Mouse (Mus musculus) embryonic facial prominence, embryonic 13.5 days (tissue): ENCODE measurements around the gene Lhfpl3. TPM values are rescaled to one million over a fixed set of nuclear protein-coding genes. Genes with fewer than 3 reads are reported as not detected.

Experiments used
- ATAC-seq: fragments of 200-750 bp; cut with Nextera tagmentation; 2 replicates; pipeline ENCODE4 v1.8.0; 2017; ENCODE audit warnings: low read depth; ENCODE audit not compliant: insufficient number of reproducible peaks, insufficient read depth, low FRiP score, low TSS enrichment
- H3K27ac ChIP-seq: fragments of 300-500 bp; sonication (generic); 2 replicates; pipeline ENCODE4 v1.5.1; 2015; ENCODE audit warnings: moderate library complexity, mild to moderate bottlenecking, inconsistent platforms
- H3K27me3 ChIP-seq: fragments of 300-500 bp; sonication (generic); 2 replicates; pipeline ENCODE4 v1.6.1; 2015; ENCODE audit warnings: mild to moderate bottlenecking, inconsistent platforms
- H3K36me3 ChIP-seq: fragments of 300-500 bp; sonication (generic); 2 replicates; pipeline ENCODE4 v1.6.1; 2015; ENCODE audit warnings: mild to moderate bottlenecking, inconsistent platforms
- H3K4me1 ChIP-seq: fragments of 300-500 bp; sonication (generic); 2 replicates; pipeline ENCODE4 v1.6.1; 2015; ENCODE audit warnings: inconsistent platforms
- H3K4me2 ChIP-seq: fragments of 300-500 bp; sonication (generic); 2 replicates; pipeline ENCODE4 v1.6.1; 2015; ENCODE audit warnings: moderate library complexity, mild to moderate bottlenecking, inconsistent platforms
- H3K4me3 ChIP-seq: fragments of 300-500 bp; sonication (generic); 2 replicates; pipeline ENCODE4 v1.5.1; 2015; ENCODE audit warnings: mild to moderate bottlenecking, inconsistent platforms
- H3K9ac ChIP-seq: fragments of 300-500 bp; sonication (generic); 2 replicates; pipeline ENCODE4 v1.6.1; 2015; ENCODE audit warnings: mild to moderate bottlenecking, inconsistent platforms
- H3K9me3 ChIP-seq: fragments of 300-500 bp; sonication (generic); 2 replicates; pipeline ENCODE4 v1.6.1; 2016; ENCODE audit warnings: inconsistent platforms
- WGBS: fragments of 180-500 bp; shearing (Covaris S2); methylation state at CpG from one replicate; pipeline ENCODE4 v1.1.7; 2015; ENCODE audit warnings: mixed read lengths; 5-methylcytosine and 5-hydroxymethylcytosine counted together
- polyA plus RNA-seq: library from polyadenylated mRNA; unstranded; fragments of >200 nt; fragmentation: Nextera tagmentation; extraction: Ambion mirVana; gene quantifications from 2 replicates; pipeline ENCODE4 v1.2.1, GENCODE M21; 2015

Lhfpl3 gene
- polyA plus RNA-seq, 1 experiment from 2014 or later = 0.87 TPM

GRCm38 (mm10) chr5:23154439-23154838 lies 408.6 kb downstream of the Lhfpl3 start:
- no peaks in the 10 kb centered on the region for H3K27me3 ChIP-seq
- H3K4me3 ChIP-seq = no peak overlapping the region
- H3K4me2 ChIP-seq = no peak overlapping the region
- WGBS = 80% methylated on average over 1 of the region's 1 CpGs
- H3K36me3 ChIP-seq = no peaks in the 10 kb centered on the region
- H3K4me1 ChIP-seq = no peaks in the 10 kb centered on the region
- H3K9me3 ChIP-seq = no peaks in the 10 kb centered on the region
- no peak for ATAC-seq
- H3K27ac ChIP-seq = no peak overlapping the region
- H3K9ac ChIP-seq = no peak overlapping the region

- Histone ChIP-seq H3K9ac (no peak overlapping the region), H3K4me3 (no peak overlapping the region), H3K27me3 (no peaks in the 10 kb centered on the region), H3K27ac (no peak overlapping the region), H3K9me3 (no peaks in the 10 kb centered on the region), H3K4me2 (no peak overlapping the region), H3K36me3 (no peaks in the 10 kb centered on the region), H3K4me1 (0 out of 2 replicates have a peak, but pooled peaks cover 5% of the 10 kb centered on the region)
- no peak for ATAC-seq
- 18% methylated on average over 6 of the region's 6 CpGs for WGBS
These were observed 420.1 kb downstream of the Lhfpl3 start for GRCm38 (mm10) chr5:23165947-23166350.

- H3K4me2 ChIP-seq = no peak overlapping the region
- H3K4me1 ChIP-seq = 0 out of 2 replicates have a peak, but pooled peaks cover 5% of the 10 kb centered on the region
- no peak for ATAC-seq
- no peaks in the 10 kb centered on the region for H3K36me3 ChIP-seq
- H3K9ac ChIP-seq = no peak overlapping the region
- H3K9me3 ChIP-seq = no peaks in the 10 kb centered on the region
- no peak overlapping the region for H3K27ac ChIP-seq
- 82% methylated on average over 1 of the region's 1 CpGs for WGBS
- H3K27me3 ChIP-seq = no peaks in the 10 kb centered on the region
- H3K4me3 ChIP-seq = no peak overlapping the region
These were observed 420.8 kb downstream of the Lhfpl3 start for GRCm38 (mm10) chr5:23166658-23167057.

- H3K4me1 ChIP-seq = no peaks in the 10 kb centered on the region
- no peaks in the 10 kb centered on the region for H3K9me3 ChIP-seq
- 85% methylated on average over 6 of the region's 6 CpGs for WGBS
- H3K27ac ChIP-seq = no peak overlapping the region
- no peak for ATAC-seq
- no peaks in the 10 kb centered on the region for H3K27me3 ChIP-seq
- H3K9ac ChIP-seq = no peak overlapping the region
- no peaks in the 10 kb centered on the region for H3K36me3 ChIP-seq
- H3K4me2 ChIP-seq = no peak overlapping the region
- H3K4me3 ChIP-seq = no peak overlapping the region
These were observed 443.8 kb downstream of the Lhfpl3 start for GRCm38 (mm10) chr5:23189633-23190032.

- Histone ChIP-seq H3K27me3 (no peaks in the 10 kb centered on the region), H3K4me3 (no peak overlapping the region), H3K4me1 (no peaks in the 10 kb centered on the region), H3K9me3 (no peaks in the 10 kb centered on the region), H3K4me2 (no peak overlapping the region), H3K9ac (no peak overlapping the region), H3K27ac (no peak overlapping the region), H3K36me3 (no peaks in the 10 kb centered on the region)
- 65% methylated on average over 4 of the region's 4 CpGs for WGBS
- ATAC-seq = no peak
These were observed 451.0 kb downstream of the Lhfpl3 start for GRCm38 (mm10) chr5:23196879-23197278.

- Histone ChIP-seq H3K27ac (no peak overlapping the region), H3K4me3 (no peak overlapping the region), H3K4me1 (no peaks in the 10 kb centered on the region), H3K36me3 (no peaks in the 10 kb centered on the region), H3K27me3 (no peaks in the 10 kb centered on the region), H3K4me2 (no peak overlapping the region), H3K9me3 (no peaks in the 10 kb centered on the region), H3K9ac (no peak overlapping the region)
- no peak for ATAC-seq
- WGBS = 63% methylated on average over 5 of the region's 5 CpGs
These were observed 467.2 kb downstream of the Lhfpl3 start for GRCm38 (mm10) chr5:23213086-23213485.

GRCm38 (mm10) chr5:23214646-23215045 lies 468.8 kb downstream of the Lhfpl3 start:
- Histone ChIP-seq H3K9me3 (no peaks in the 10 kb centered on the region), H3K27ac (no peak overlapping the region), H3K27me3 (no peaks in the 10 kb centered on the region), H3K4me1 (no peaks in the 10 kb centered on the region), H3K4me3 (no peak overlapping the region), H3K9ac (no peak overlapping the region), H3K4me2 (no peak overlapping the region), H3K36me3 (no peaks in the 10 kb centered on the region)
- no peak for ATAC-seq
- WGBS = 80% methylated on average over 3 of the region's 3 CpGs

GRCm38 (mm10) chr5:23219655-23220054 lies 473.8 kb downstream of the Lhfpl3 start:
- Histone ChIP-seq H3K27ac (no peak overlapping the region), H3K4me3 (no peak overlapping the region), H3K4me1 (peaks cover 13% of the 10 kb centered on the region; the same call in 1 of the 2 replicates), H3K36me3 (no peaks in the 10 kb centered on the region), H3K9me3 (no peaks in the 10 kb centered on the region), H3K4me2 (no peak overlapping the region), H3K9ac (no peak overlapping the region), H3K27me3 (no peaks in the 10 kb centered on the region)
- 81% methylated on average over 1 of the region's 1 CpGs for WGBS
- ATAC-seq = no peak

GRCm38 (mm10) chr5:23224759-23225536 lies 479.1 kb downstream of the Lhfpl3 start:
- Histone ChIP-seq H3K4me1 (peaks cover 20% of the 10 kb centered on the region; the same call in 1 of the 2 replicates), H3K36me3 (no peaks in the 10 kb centered on the region), H3K9me3 (no peaks in the 10 kb centered on the region), H3K27ac (peak overlapping the region; percentile 2; the same call in 1 of the 2 replicates), H3K27me3 (no peaks in the 10 kb centered on the region; the same call in 1 of the 2 replicates), H3K9ac (peak overlapping the region; percentile 54; the same call in 1 of the 2 replicates), H3K4me2 (peak overlapping the region; percentile 61), H3K4me3 (peak overlapping the region; percentile 35)
- ATAC-seq = peak; percentile 52; the same call in 1 of the 2 replicates
- 15% methylated on average over 14 of the region's 14 CpGs for WGBS

GRCm38 (mm10) chr5:23225621-23226020 lies 479.8 kb downstream of the Lhfpl3 start:
- Histone ChIP-seq H3K4me2 (peak overlapping the region; percentile 61; the same call in 1 of the 2 replicates), H3K27me3 (no peaks in the 10 kb centered on the region; the same call in 1 of the 2 replicates), H3K4me1 (peaks cover 20% of the 10 kb centered on the region; the same call in 1 of the 2 replicates), H3K36me3 (no peaks in the 10 kb centered on the region), H3K4me3 (no peak overlapping the region; the same call in 1 of the 2 replicates), H3K27ac (peak overlapping the region; percentile 60; the same call in 1 of the 2 replicates), H3K9ac (no peak overlapping the region), H3K9me3 (no peaks in the 10 kb centered on the region)
- ATAC-seq = no peak
- 26% methylated on average over 8 of the region's 8 CpGs for WGBS

- Histone ChIP-seq H3K9ac (no peak overlapping the region), H3K9me3 (no peaks in the 10 kb centered on the region), H3K27me3 (no peaks in the 10 kb centered on the region; the same call in 1 of the 2 replicates), H3K4me2 (no peak overlapping the region), H3K4me3 (no peak overlapping the region), H3K36me3 (no peaks in the 10 kb centered on the region), H3K4me1 (peaks cover 20% of the 10 kb centered on the region; the same call in 1 of the 2 replicates), H3K27ac (no peak overlapping the region)
- 74% methylated on average over 3 of the region's 3 CpGs for WGBS
- no peak for ATAC-seq
These were observed 480.9 kb downstream of the Lhfpl3 start for GRCm38 (mm10) chr5:23226753-23227152.

- H3K4me3 ChIP-seq = no peak overlapping the region
- 44% methylated on average over 4 of the region's 4 CpGs for WGBS
- peaks cover 11% of the 10 kb centered on the region; the same call in 1 of the 2 replicates for H3K27me3 ChIP-seq
- no peaks in the 10 kb centered on the region for H3K9me3 ChIP-seq
- no peak overlapping the region for H3K9ac ChIP-seq
- peaks cover 13% of the 10 kb centered on the region for H3K4me1 ChIP-seq
- no peak overlapping the region for H3K4me2 ChIP-seq
- no peak for ATAC-seq
- no peak overlapping the region for H3K27ac ChIP-seq
- no peaks in the 10 kb centered on the region for H3K36me3 ChIP-seq
These were observed 501.1 kb downstream of the Lhfpl3 start for GRCm38 (mm10) chr5:23246974-23247373.
